Mouse (Mus musculus): Measurements from ENCODE around the gene 1700029J07Rik. TPM values are rescaled to one million over a fixed set of nuclear protein-coding genes. Genes with fewer than 3 reads are reported as not detected.

The 1700029J07Rik gene
- total RNA-seq (2021): 1 to 10 TPM; 3.7 to 4.1 TPM
- long read RNA-seq, experiment 1: 0 reads
- long read RNA-seq, experiment 2, partial matches to known transcripts: 0 of 4 reads
- long read RNA-seq, experiment 2, other reads (novel, unspliced or antisense): 1 of 4 reads

GRCm38 (mm10) chr8:45975126-45975836, at the start of gene 1700029J07Rik, which contains the start of gene Ufsp2:
1700029J07Rik (minus strand) TSS chr8:45975252.
Ufsp2 (plus strand) TSS chr8:45975528.
- DNase-seq (ENCODE audit: low spot score in 2 of 2): peak; percentile 98 to 99

- no peak for DNase-seq (ENCODE audit: low spot score in 2 of 2)
These were observed 49.3 kb upstream of the 1700029J07Rik start for GRCm38 (mm10) chr8:46024392-46024791.

- no peak for DNase-seq (ENCODE audit: low spot score in 2 of 2)
These were observed 47.7 kb upstream of the 1700029J07Rik start for GRCm38 (mm10) chr8:46022758-46023157.

- DNase-seq (ENCODE audit: low spot score in 2 of 2): no peak
These were observed 47.2 kb upstream of the 1700029J07Rik start for GRCm38 (mm10) chr8:46022203-46022602.

- DNase-seq (ENCODE audit: low spot score in 2 of 2): peak; percentile 36 to 39
These were observed 36.0 kb upstream of the 1700029J07Rik start for GRCm38 (mm10) chr8:46010746-46011680.

- DNase-seq (ENCODE audit: low spot score in 2 of 2): no peak
These were observed 35.3 kb upstream of the 1700029J07Rik start for GRCm38 (mm10) chr8:46010306-46010705.

GRCm38 (mm10) chr8:46007050-46007672, 32.1 kb upstream of the 1700029J07Rik start:
- no peak for DNase-seq (ENCODE audit: low spot score in 2 of 2)

- DNase-seq (ENCODE audit: low spot score in 2 of 2): no peak
These were observed 30.5 kb upstream of the 1700029J07Rik start, which contains the start of gene Ankrd37 for GRCm38 (mm10) chr8:46005596-46005995. Ankrd37 (minus strand) TSS chr8:46005707.

GRCm38 (mm10) chr8:45999784-46000705, 25.0 kb upstream of the 1700029J07Rik start:
- peak; percentile 97 to 98 for DNase-seq (ENCODE audit: low spot score in 2 of 2)

GRCm38 (mm10) chr8:45999138-45999783, 24.2 kb upstream of the 1700029J07Rik start, which contains the start of gene Lrp2bp:
Lrp2bp (plus strand) TSS chr8:45999303.
- DNase-seq (ENCODE audit: low spot score in 2 of 2): peak; percentile 22 to 25

- DNase-seq (ENCODE audit: low spot score in 2 of 2): no peak
These were observed 23.2 kb upstream of the 1700029J07Rik start for GRCm38 (mm10) chr8:45998228-45998627.

GRCm38 (mm10) chr8:45995576-45995975, 20.5 kb upstream of the 1700029J07Rik start:
- no peak for DNase-seq (ENCODE audit: low spot score in 2 of 2)

GRCm38 (mm10) chr8:45994111-45994510, 19.1 kb upstream of the 1700029J07Rik start:
- DNase-seq (ENCODE audit: low spot score in 2 of 2): no peak

GRCm38 (mm10) chr8:45990631-45991310, 15.7 kb upstream of the 1700029J07Rik start:
- no peak for DNase-seq (ENCODE audit: low spot score in 2 of 2)

- DNase-seq (ENCODE audit: low spot score in 2 of 2): no peak
These were observed 13.1 kb upstream of the 1700029J07Rik start for GRCm38 (mm10) chr8:45988189-45988588.

- no peak for DNase-seq (ENCODE audit: low spot score in 2 of 2)
These were observed 11.6 kb upstream of the 1700029J07Rik start for GRCm38 (mm10) chr8:45986665-45987064.

- DNase-seq (ENCODE audit: low spot score in 2 of 2): no peak
These were observed 901 bp upstream of the 1700029J07Rik start for GRCm38 (mm10) chr8:45975837-45976468.

GRCm38 (mm10) chr8:45973988-45974505, 1.0 kb downstream of the 1700029J07Rik start:
- no peak for DNase-seq (ENCODE audit: low spot score in 2 of 2)
